Mouse (Mus musculus) liver, embryonic 14.5 days (tissue): ENCODE results near the gene Nlrx1.

ENCODE experiments used
- CTCF ChIP-seq: IDR thresholded peaks from 2 replicates; pipeline ENCODE4 v1.5.1; 2016; ENCODE audit warnings: antibody characterized with exemption, low read depth, control low read depth
- EP300 ChIP-seq: IDR thresholded peaks from 2 replicates; pipeline ENCODE4 v1.6.1; 2016; ENCODE audit warnings: antibody characterized with exemption, low read depth

DNA sequence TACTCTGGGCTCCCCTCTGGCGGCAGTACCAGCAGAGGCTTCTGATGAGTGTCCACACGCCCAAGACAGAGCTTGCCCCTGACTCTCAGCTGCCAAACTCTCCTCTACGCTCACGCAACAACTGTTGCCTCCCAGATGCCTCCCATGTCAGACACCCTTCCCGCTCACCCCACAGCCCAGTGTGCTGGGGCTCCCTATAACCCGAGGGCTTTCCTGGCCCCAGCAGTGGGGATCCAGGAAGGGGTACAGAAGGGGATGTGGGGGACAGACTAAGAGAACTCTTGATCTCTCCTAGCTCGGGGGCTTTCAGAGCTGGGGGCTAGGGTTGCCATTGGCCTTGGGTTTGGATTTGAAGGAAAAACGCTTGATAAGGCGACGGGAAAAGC, 42.3 kb upstream of the Nlrx1 start:
- TF ChIP-seq CTCF (no peak), EP300 (no peak)
